Mouse (Mus musculus): ENCODE results near the gene Fbxo10.
"Not testable (repeated sequence)": the region's sequence is repeated elsewhere in the genome, so short reads cannot be mapped to it uniquely, and the experiment has no call there.

The Fbxo10 gene

GRCm38 (mm10) chr4:44998071-44998470 is 86.3 kb downstream of the Fbxo10 start:
- DNase-seq, result no peak

- no peak for DNase-seq
These were observed 89.6 kb downstream of the Fbxo10 start for GRCm38 (mm10) chr4:44994776-44995175.

- no peak for DNase-seq
These were observed 90.6 kb downstream of the Fbxo10 start for GRCm38 (mm10) chr4:44993847-44994246.

GRCm38 (mm10) chr4:44993179-44993578 is 91.2 kb downstream of the Fbxo10 start:
- DNase-seq, result not testable (repeated sequence)

- not testable (repeated sequence) for DNase-seq
These were observed 92.1 kb downstream of the Fbxo10 start for GRCm38 (mm10) chr4:44992330-44992729.

GRCm38 (mm10) chr4:44990560-44990959 is 93.8 kb downstream of the Fbxo10 start:
- DNase-seq, result no peak
